12 mouse cellular contexts compared by ENCODE assay signal in the genomic region with DNA sequence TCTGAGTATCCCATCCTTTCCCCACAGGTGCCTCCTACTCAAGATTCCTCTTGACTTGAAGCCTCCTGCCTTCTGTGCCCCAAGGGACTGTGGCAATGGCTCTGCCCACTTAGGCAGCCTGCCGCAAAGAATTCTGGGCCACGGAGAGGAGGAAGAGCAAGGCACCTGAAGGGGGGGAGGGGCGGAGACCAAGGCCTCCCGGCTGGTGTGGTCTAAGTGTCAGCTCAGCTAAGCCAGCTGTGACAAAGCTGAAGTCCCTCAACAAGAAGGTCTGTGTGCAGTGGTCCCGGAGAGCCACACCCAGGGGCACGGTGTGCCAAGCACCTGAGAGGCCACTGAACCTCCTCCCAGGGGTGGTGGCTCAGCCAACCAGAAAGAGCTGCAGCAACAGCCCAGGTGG. TPM values are rescaled to one million over a fixed set of nuclear protein-coding genes. Genes with fewer than 3 reads are reported as not detected.
A peak's percentile ranks its signal among the peaks of the same experiment; 100 is the strongest.
DNase-seq lines count a peak whose midpoint lies in the region; TF ChIP-seq lines count a peak whose summit lies in the region.
"Had no signal": no experiment of that assay in that cellular context is flagged by ENCODE, and none has a peak within 500 bp of the region (broad histone marks: within the 10 kb centered on the region; RNA-seq: fewer than 3 reads in every experiment).

No protein-coding gene starts in this region.

- peaks cover 33% of the 10 kb centered on the region for H3K27me3 ChIP-seq in heart, embryonic 10.5 days (ENCODE audit: insufficient read depth, poor library complexity, severe bottlenecking)
- H3K27me3 ChIP-seq in thymus, adult 2 months (ENCODE audit: control insufficient read depth, insufficient read depth, low read length), result no peaks in the 10 kb centered on the region

- 0 out of 2 replicates have a peak, but pooled peaks cover 2% of the 10 kb centered on the region for H3K9me3 ChIP-seq in heart, embryonic 10.5 days
- H3K9me3 ChIP-seq: liver, embryonic 15.5 days had no signal

- TF ChIP-seq CTCF in thymus, adult 2 months (IDR thresholded peaks at IDR 0.05; ENCODE audit: borderline replicate concordance, control insufficient read depth, extremely low read depth, insufficient read depth, low read length, poor library complexity), result no peak

- H3K4me3 ChIP-seq in heart, embryonic 10.5 days, result no peak overlapping the region
- no peak overlapping the region for H3K4me3 ChIP-seq in thymus, adult 2 months (ENCODE audit: control insufficient read depth, insufficient read depth, low read length)
- H3K4me3 ChIP-seq: left cerebral cortex, adult 2 months; liver, embryonic 15.5 days had no signal

- H3K4me1 ChIP-seq in heart, embryonic 10.5 days, result peaks cover 44% of the 10 kb centered on the region
- H3K4me1 ChIP-seq in thymus, adult 2 months (replicated peaks; ENCODE audit: control insufficient read depth, insufficient read depth, low read length), result peaks cover 78% of the 10 kb centered on the region

- TF ChIP-seq POLR2A in thymus, adult 2 months (IDR thresholded peaks at IDR 0.05; ENCODE audit: control insufficient read depth, extremely low read depth, insufficient read depth, low read length, poor library complexity), result peak; percentile 14; the same call in 1 of the 2 replicates

- WGBS in heart, embryonic 10.5 days, result 62% methylated on average over 6 of the region's 6 CpGs
- 7% methylated on average over 6 of the region's 6 CpGs for WGBS in thymus, adult 2 months

- H3K36me3 ChIP-seq in heart, embryonic 10.5 days, result peaks cover 4% of the 10 kb centered on the region
- H3K36me3 ChIP-seq in thymus, adult 2 months (ENCODE audit: control insufficient read depth, insufficient read depth, low read length), result no peaks in the 10 kb centered on the region
- H3K36me3 ChIP-seq: liver, embryonic 15.5 days had no signal

- H3K27ac ChIP-seq in heart, embryonic 10.5 days, result peak overlapping the region; percentile 24; the same call in 1 of the 2 replicates
- peak overlapping the region; percentile 26; the same call in 1 of the 2 replicates for H3K27ac ChIP-seq in thymus, adult 2 months (ENCODE audit: control insufficient read depth, insufficient read depth, low read length)
- H3K27ac ChIP-seq: left cerebral cortex, adult 2 months; liver, embryonic 15.5 days had no signal

- DNase-seq in heart, embryonic 10.5 days (ENCODE audit: low spot score), result no peak
- no peak for DNase-seq in heart, adult 9 months (ENCODE audit: low spot score in 2 of 2)
- DNase-seq in kidney, adult 9 months, result peak; percentile 35
- DNase-seq in lung, postnatal 36 days, result peak; percentile 76
- peak; percentile 88 for DNase-seq in thymus, adult 2 months
- DNase-seq in heart, adult 8-10 months (ENCODE audit: low spot score), result no peak
- no peak for DNase-seq in adrenal gland, postnatal 10 days
- no peak for DNase-seq in yolk sac, embryonic 10.5 days (ENCODE audit: low spot score)
- DNase-seq: forebrain, postnatal 0 days had no signal

RNA-seq across cellular contexts. Expression of a gene that starts 53.4 kb away (rescaled TPM):
- polyA plus RNA-seq in heart, embryonic 10.5 days (2016; fragmentation: Nextera tagmentation; extraction: Ambion mirVana), result 0.23 and 0.48 TPM in 2 replicates
- 8.3 and 8.9 TPM in 2 replicates for polyA plus RNA-seq in thymus, adult 2 months (2012; rRNA removed)
- under 1 TPM in 3 of 4 experiments, not detected in 1; 0.12 to 0.75 (median 0.38) TPM for total RNA-seq in heart, adult 8-10 months (2022)
- total RNA-seq in adrenal gland, postnatal 10 days (2021), result 1 to 10 TPM in 1 of 2 experiments, under 1 TPM in 1; 0.66 to 1.4 TPM
- total RNA-seq: forebrain, postnatal 0 days had no signal
- polyA plus RNA-seq: forebrain, postnatal 0 days; heart, embryonic 11.5 days had no signal

Comparison
In these comparisons a context has a peak if more than half of its experiments do, and no peak if none do; other contexts are left out.
1. DNase-seq: peak in kidney, adult 9 months (single experiment), lung, postnatal 36 days (single experiment) and thymus, adult 2 months (single experiment); none in heart, embryonic 10.5 days (single experiment), heart, adult 9 months (0 of 2), heart, adult 8-10 months (single experiment), adrenal gland, postnatal 10 days (single experiment) and yolk sac, embryonic 10.5 days (single experiment).